Mouse (Mus musculus): ENCODE measurements around the gene Rapgef2. TPM values are rescaled to one million over a fixed set of nuclear protein-coding genes. Genes with fewer than 3 reads are reported as not detected.
A peak's percentile ranks its signal among the peaks of the same experiment; 100 is the strongest.

Rapgef2 gene
- polyA plus RNA-seq, 2 experiments: 7.6 to 12.5 TPM

GRCm38 (mm10) chr3:79314006-79314698 is 27.8 kb upstream of the Rapgef2 start:
- Histone ChIP-seq H3K9me3 (ENCODE audit: control insufficient read depth, low read length) (no peaks in the 10 kb centered on the region), H3K4me3 (replicated peaks; ENCODE audit: low read length) (no peak overlapping the region), H3K27ac (replicated peaks; ENCODE audit: low read depth, low read length) (no peak overlapping the region), H3K9ac (ENCODE audit: low read depth, low read length, severe bottlenecking) (no peak overlapping the region), H3K4me1 (ENCODE audit: control insufficient read depth, insufficient read depth, low read length) (no peaks in the 10 kb centered on the region), H3K27me3 (ENCODE audit: control insufficient read depth, insufficient read depth, low read length) (no peaks in the 10 kb centered on the region), H3K36me3 (ENCODE audit: control insufficient read depth, insufficient read depth, low read length) (no peaks in the 10 kb centered on the region), H3K4me2 (replicated peaks; ENCODE audit: low read depth, low read length, severe bottlenecking) (no peak overlapping the region)
- ATAC-seq (ENCODE audit: low FRiP score, low read depth) (0 out of 2 replicates have a peak, but pooled peaks have one; percentile 23), DNase-seq (ENCODE audit: low spot score) (peak; percentile 62)
- WGBS: 66% methylated on average over 10 of the region's 10 CpGs
- no peak for TF ChIP-seq POLR2A (IDR thresholded peaks at IDR 0.05; ENCODE audit: borderline replicate concordance, extremely low read depth, insufficient read depth, insufficient read length)

GRCm38 (mm10) chr3:79311895-79312294 is 25.6 kb upstream of the Rapgef2 start:
- ATAC-seq (ENCODE audit: low FRiP score, low read depth) (no peak), DNase-seq (ENCODE audit: low spot score) (no peak)
- H3K9ac ChIP-seq (ENCODE audit: low read depth, low read length, severe bottlenecking): no peak overlapping the region
- no peak overlapping the region for H3K4me2 ChIP-seq (replicated peaks; ENCODE audit: low read depth, low read length, severe bottlenecking)
- TF ChIP-seq POLR2A (IDR thresholded peaks at IDR 0.05; ENCODE audit: borderline replicate concordance, extremely low read depth, insufficient read depth, insufficient read length): no peak
- H3K27me3 ChIP-seq (ENCODE audit: control insufficient read depth, insufficient read depth, low read length): no peaks in the 10 kb centered on the region
- H3K4me3 ChIP-seq (replicated peaks; ENCODE audit: low read length): no peak overlapping the region
- H3K36me3 ChIP-seq (ENCODE audit: control insufficient read depth, insufficient read depth, low read length): no peaks in the 10 kb centered on the region
- H3K4me1 ChIP-seq (ENCODE audit: control insufficient read depth, insufficient read depth, low read length): no peaks in the 10 kb centered on the region
- H3K27ac ChIP-seq (replicated peaks; ENCODE audit: low read depth, low read length): no peak overlapping the region
- no peaks in the 10 kb centered on the region for H3K9me3 ChIP-seq (ENCODE audit: control insufficient read depth, low read length)

- no peak for DNase-seq (ENCODE audit: low spot score)
- no peaks in the 10 kb centered on the region for H3K27me3 ChIP-seq (ENCODE audit: control insufficient read depth, insufficient read depth, low read length)
- H3K9me3 ChIP-seq (ENCODE audit: control insufficient read depth, low read length): no peaks in the 10 kb centered on the region
- H3K4me1 ChIP-seq (ENCODE audit: control insufficient read depth, insufficient read depth, low read length): no peaks in the 10 kb centered on the region
- 77% methylated on average over 7 of the region's 7 CpGs for WGBS
- TF ChIP-seq POLR2A (IDR thresholded peaks at IDR 0.05; ENCODE audit: borderline replicate concordance, extremely low read depth, insufficient read depth, insufficient read length): no peak
- no peak overlapping the region for H3K9ac ChIP-seq (ENCODE audit: low read depth, low read length, severe bottlenecking)
- no peak overlapping the region for H3K4me2 ChIP-seq (replicated peaks; ENCODE audit: low read depth, low read length, severe bottlenecking)
- no peak overlapping the region for H3K4me3 ChIP-seq (replicated peaks; ENCODE audit: low read length)
- H3K36me3 ChIP-seq (ENCODE audit: control insufficient read depth, insufficient read depth, low read length): no peaks in the 10 kb centered on the region
- ATAC-seq (ENCODE audit: low FRiP score, low read depth): no peak
- no peak overlapping the region for H3K27ac ChIP-seq (replicated peaks; ENCODE audit: low read depth, low read length)
Measured at GRCm38 (mm10) chr3:79310184-79310583, 23.9 kb upstream of the Rapgef2 start.

- ATAC-seq (ENCODE audit: low FRiP score, low read depth): no peak
- H3K9ac ChIP-seq (ENCODE audit: low read depth, low read length, severe bottlenecking): no peak overlapping the region
Measured at GRCm38 (mm10) chr3:79308605-79309004, 22.3 kb upstream of the Rapgef2 start.

GRCm38 (mm10) chr3:79299401-79299800 is 13.1 kb upstream of the Rapgef2 start:
- no peaks in the 10 kb centered on the region for H3K9me3 ChIP-seq (ENCODE audit: control insufficient read depth, low read length)
- H3K36me3 ChIP-seq (ENCODE audit: control insufficient read depth, insufficient read depth, low read length): no peaks in the 10 kb centered on the region
- H3K4me2 ChIP-seq (replicated peaks; ENCODE audit: low read depth, low read length, severe bottlenecking): no peak overlapping the region
- ATAC-seq (ENCODE audit: low FRiP score, low read depth): no peak
- 90% methylated on average over 15 of the region's 15 CpGs for WGBS
- TF ChIP-seq POLR2A (IDR thresholded peaks at IDR 0.05; ENCODE audit: borderline replicate concordance, extremely low read depth, insufficient read depth, insufficient read length): no peak
- no peak overlapping the region for H3K4me3 ChIP-seq (replicated peaks; ENCODE audit: low read length)
- no peaks in the 10 kb centered on the region for H3K27me3 ChIP-seq (ENCODE audit: control insufficient read depth, insufficient read depth, low read length)
- no peaks in the 10 kb centered on the region for H3K4me1 ChIP-seq (ENCODE audit: control insufficient read depth, insufficient read depth, low read length)
- H3K9ac ChIP-seq (ENCODE audit: low read depth, low read length, severe bottlenecking): no peak overlapping the region
- no peak for DNase-seq (ENCODE audit: low spot score)
- H3K27ac ChIP-seq (replicated peaks; ENCODE audit: low read depth, low read length): no peak overlapping the region

More at GRCm38 (mm10) chr3:79308605-79309004, 22.3 kb upstream of the Rapgef2 start:
- H3K36me3 ChIP-seq (ENCODE audit: control insufficient read depth, insufficient read depth, low read length): no peaks in the 10 kb centered on the region
- no peak overlapping the region for H3K27ac ChIP-seq (replicated peaks; ENCODE audit: low read depth, low read length)
- WGBS: 84% methylated on average over 4 of the region's 4 CpGs
- no peak overlapping the region for H3K4me3 ChIP-seq (replicated peaks; ENCODE audit: low read length)
- DNase-seq (ENCODE audit: low spot score): no peak
- H3K27me3 ChIP-seq (ENCODE audit: control insufficient read depth, insufficient read depth, low read length): no peaks in the 10 kb centered on the region
- no peak for TF ChIP-seq POLR2A (IDR thresholded peaks at IDR 0.05; ENCODE audit: borderline replicate concordance, extremely low read depth, insufficient read depth, insufficient read length)
- no peak overlapping the region for H3K4me2 ChIP-seq (replicated peaks; ENCODE audit: low read depth, low read length, severe bottlenecking)
- H3K4me1 ChIP-seq (ENCODE audit: control insufficient read depth, insufficient read depth, low read length): no peaks in the 10 kb centered on the region
- H3K9me3 ChIP-seq (ENCODE audit: control insufficient read depth, low read length): no peaks in the 10 kb centered on the region

Data from limb, embryonic 14.5 days (tissue).